Mouse (Mus musculus) cortical plate, adult 2 months (tissue): ENCODE results near the gene Neurl2.

Experiments used
- CTCF ChIP-seq: fragments of 200-500 bp; IDR thresholded peaks from 2 replicates; pipeline ENCODE4 v1.5.1; 2011; ENCODE audit warnings: mild to moderate bottlenecking, control low read depth, low read length; ENCODE audit not compliant: insufficient read depth; ENCODE audit errors: extremely low read depth
- POLR2A ChIP-seq: fragments of 200-500 bp; IDR thresholded peaks from 2 replicates; pipeline ENCODE4 v1.6.1; 2011; ENCODE audit warnings: mild to moderate bottlenecking, low read length, control low read depth; ENCODE audit not compliant: insufficient read depth; ENCODE audit errors: extremely low read depth

GRCm38 (mm10) chr2:164794293-164794692 is 39.0 kb downstream of the Neurl2 start:
- peak; percentile 88 for TF ChIP-seq CTCF
- TF ChIP-seq POLR2A: no peak
